Mouse (Mus musculus): ENCODE measurements at regions not wholly inside any gene's neighbourhood (a gene's known extent, or its start where the extent isn't known, plus 50 kb on each side); places are given as distances from the start of the nearest gene placed in this dataset.
"Not testable (repeated sequence)": the region's sequence is repeated elsewhere in the genome, so short reads cannot be mapped to it uniquely, and the experiment has no call there.

DNA sequence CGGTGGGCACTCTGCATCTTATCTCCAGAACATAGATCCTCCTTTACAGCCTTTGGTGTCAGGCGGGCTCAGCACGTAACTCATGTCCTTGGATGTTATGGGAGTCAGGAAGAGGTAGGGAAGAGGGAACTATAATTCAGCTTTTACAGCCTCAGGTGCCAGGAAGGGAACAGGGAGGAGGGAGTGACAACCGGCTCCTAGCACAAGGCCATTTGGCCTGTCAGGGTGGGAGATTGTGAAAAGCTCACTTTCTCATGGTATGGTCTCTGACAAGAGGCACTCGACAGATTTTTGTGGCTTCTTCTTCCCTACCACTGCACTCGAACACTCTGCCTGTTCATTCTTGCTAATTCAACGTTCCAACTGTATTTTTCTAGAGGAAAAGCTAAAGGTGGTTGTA, 845.6 kb downstream of the Rab28 start:
- not testable (repeated sequence) for DNase-seq (ENCODE audit: low spot score); H3K4me3 ChIP-seq (ENCODE audit: low read depth, low read length); H3K9ac ChIP-seq (ENCODE audit: low read depth, low read length); H3K27ac ChIP-seq (ENCODE audit: low read depth, low read length); ATAC-seq (ENCODE audit: low FRiP score); H3K4me2 ChIP-seq (replicated peaks; ENCODE audit: low read depth, low read length); H3K9me3 ChIP-seq (ENCODE audit: control insufficient read depth, low read length); H3K27me3 ChIP-seq (ENCODE audit: control insufficient read depth, insufficient read depth, low read length); H3K4me1 ChIP-seq (replicated peaks; ENCODE audit: control insufficient read depth, insufficient read depth, low read length); H3K36me3 ChIP-seq (ENCODE audit: control insufficient read depth, insufficient read depth, low read length)
- 95% methylated on average over 7 of the region's 7 CpGs for WGBS

Measured in hindbrain, embryonic 11.5 days (tissue).